Mouse (Mus musculus) kidney, adult 11 months (tissue): ENCODE data around the gene 4930451I11Rik.

Experiments
- DNase-seq: peaks from one replicate; pipeline ENCODE4 v3.0.0; 2022

Gene 4930451I11Rik

GRCm38 (mm10) chr7:126831539-126831938 is at the start of gene 4930451I11Rik:
Gene 4930451I11Rik (minus strand): TSS chr7:126831639.
- no peak for DNase-seq

DNA sequence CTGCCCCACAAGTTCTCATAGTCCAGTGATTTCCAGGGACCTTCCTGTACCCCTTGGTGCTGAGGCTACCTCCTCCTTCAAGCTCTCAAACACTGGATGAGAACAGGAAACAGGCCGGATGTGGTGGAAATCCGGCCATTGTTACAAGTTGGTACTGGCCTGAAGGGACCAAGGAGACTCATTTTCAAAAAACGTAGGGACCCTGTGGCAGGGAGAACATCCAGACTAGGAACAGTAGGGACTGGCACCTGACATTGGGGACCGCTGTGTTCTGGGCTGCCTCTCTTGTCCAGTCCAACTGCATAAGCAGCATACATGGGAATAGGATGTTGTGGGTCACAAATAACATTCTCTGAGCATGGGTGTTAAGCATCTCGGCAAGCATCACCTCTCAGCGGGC is 49.6 kb upstream of the 4930451I11Rik start:
- peak; percentile 67 for DNase-seq

DNA sequence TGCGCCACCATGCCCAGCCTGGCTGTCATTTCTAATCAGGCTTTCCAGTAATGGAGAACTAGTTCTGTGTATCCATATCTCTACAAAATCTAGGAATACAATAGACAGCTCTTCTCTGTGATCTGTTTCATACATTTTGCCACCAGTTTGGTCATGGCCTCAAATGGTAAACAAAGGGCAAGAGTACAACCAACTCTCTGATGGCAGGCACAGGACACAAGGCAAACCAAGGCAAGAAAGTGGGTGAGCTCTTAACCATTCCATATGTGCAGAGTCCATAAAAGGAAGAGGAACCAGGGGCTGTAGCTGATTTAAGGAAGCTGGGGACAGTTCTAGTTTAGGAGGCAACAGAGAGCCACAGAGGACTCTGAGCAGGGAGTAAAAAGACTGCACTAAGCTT is 45.8 kb upstream of the 4930451I11Rik start:
- DNase-seq = no peak

DNA sequence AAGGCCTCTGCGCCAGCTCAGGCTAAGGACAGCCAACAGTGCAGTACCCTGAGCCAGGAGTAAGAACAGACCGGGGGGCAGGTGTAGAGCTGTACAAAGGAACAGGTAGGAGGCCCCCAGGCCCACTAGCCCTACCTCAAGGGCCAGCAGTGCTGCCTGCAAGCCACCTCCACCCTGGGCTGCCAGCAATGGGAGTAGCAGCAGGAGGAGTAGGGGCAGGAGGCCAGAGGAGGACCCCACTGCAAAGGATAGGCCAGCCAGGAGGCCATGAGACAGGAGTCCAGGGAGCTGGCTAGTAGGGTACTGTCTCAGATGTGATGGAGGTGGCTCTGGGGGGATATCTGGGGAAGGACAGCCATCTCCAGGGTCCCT is 39.1 kb upstream of the 4930451I11Rik start:
- no peak for DNase-seq

- DNase-seq = no peak
Observed at GRCm38 (mm10) chr7:126869780-126870519, 38.5 kb upstream of the 4930451I11Rik start.

GRCm38 (mm10) chr7:126868003-126868402 is 36.6 kb upstream of the 4930451I11Rik start:
- DNase-seq = no peak

DNA sequence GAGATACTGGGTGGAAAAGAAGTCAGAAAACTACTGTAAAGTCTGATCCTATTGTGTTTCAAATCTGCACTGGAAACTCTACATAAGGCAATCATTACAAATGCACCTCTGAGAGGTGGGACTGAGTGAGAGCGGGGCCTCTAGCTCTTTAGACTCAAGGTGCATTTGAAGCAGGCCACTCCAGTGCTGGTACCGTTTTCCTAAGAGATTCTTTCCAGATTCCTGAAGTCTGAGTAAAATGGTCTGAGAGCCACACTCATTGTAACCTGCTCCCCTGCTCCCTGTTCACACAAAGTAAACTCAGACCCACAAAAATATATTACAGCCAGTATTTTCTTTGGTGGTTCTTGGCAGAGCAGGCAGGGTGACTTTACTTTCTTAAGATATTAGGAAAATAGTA is 36.1 kb upstream of the 4930451I11Rik start:
- DNase-seq = no peak

DNA sequence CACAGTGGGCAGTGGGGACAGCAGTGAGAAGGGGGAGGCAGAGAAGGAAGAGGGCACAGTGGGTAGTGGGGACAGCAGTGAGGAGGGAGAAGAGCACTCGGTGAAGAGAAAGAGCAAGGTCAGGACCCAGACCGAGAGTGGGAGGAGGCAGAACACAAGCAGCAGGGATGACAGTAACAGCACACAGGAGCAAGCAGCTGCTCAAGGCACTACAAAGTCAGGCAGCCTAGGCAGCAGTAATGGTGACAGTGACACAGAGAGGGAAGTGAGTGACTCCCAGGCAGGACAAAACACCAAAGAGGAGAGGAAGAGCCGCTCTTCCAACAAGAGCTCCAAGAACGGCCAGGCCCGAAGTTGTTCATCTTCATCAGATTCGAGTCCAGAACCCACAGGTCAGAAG is 32.4 kb upstream of the 4930451I11Rik start:
- DNase-seq = no peak

DNA sequence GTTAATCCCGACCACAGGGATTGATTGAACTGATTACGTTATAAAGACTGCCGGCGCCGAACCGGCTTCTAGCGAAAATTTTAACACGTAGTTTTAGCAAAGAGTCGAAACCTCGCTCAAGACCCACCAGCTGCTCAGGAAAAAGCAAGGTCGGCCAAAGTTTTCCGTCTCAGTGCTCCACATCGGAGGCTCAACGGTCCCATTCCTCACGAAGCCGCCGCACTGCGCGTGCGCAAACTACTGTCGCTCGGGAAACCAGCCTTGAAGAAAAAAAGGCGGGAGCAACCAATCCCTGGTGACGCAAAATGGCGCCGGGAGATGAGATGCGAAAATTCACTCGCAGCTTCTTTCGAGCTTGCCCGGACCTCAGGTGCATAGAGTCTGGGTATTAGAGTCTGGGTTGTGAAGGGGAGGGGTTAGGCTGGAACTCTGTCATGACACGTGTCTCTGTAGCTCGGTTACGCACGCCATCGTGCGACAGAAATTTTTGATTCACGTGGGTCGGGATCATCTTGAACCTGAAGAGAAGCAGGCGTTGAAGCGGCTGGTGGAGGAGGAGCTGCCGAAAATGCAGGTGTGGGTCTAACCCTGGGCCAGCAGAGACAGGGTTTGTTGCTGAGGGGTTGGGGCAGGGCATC is 30.8 kb upstream of the 4930451I11Rik start, which contains the start of gene Ino80e:
Gene Ino80e (minus strand): TSS at position 231 of the 638 bp plus-strand sequence.
- peak; percentile 93 for DNase-seq

DNA sequence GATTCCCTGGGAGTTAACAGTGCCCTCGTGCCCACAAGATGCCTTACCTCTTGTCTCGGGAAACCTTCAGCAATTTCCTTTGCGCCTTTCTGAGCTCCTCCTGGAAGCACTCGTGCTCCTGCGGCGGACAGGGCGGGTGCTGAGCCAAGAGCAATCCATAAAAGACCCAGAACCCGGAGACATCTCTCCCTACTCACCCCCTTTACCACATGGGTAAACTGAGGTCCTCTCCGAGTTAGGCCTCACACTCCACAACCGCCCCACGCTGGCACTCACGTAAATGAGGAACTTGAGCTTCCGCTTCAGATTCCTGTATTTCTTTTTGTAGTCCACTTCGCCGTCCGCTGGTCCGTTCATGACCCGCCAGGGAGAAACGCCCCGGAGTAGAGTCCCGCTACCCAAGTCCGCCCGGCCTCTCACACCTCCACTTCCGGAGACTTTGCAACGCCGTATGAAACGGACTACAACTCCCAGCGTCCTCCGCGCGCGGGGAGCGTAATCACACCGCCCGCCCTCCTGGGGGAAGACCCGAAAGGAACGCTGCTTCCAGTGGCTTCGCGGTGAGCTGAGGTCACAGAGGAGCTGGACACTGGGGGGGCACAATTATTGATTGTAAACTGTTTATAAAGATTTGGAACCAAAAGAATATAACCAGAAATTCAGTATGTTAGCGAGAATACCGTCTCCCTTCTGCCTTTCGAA is 30.1 kb upstream of the 4930451I11Rik start, which contains the start of gene Hirip3:
Gene Hirip3 (plus strand): TSS at position 544 of the 702 bp plus-strand sequence.
- peak; percentile 94 for DNase-seq

DNA sequence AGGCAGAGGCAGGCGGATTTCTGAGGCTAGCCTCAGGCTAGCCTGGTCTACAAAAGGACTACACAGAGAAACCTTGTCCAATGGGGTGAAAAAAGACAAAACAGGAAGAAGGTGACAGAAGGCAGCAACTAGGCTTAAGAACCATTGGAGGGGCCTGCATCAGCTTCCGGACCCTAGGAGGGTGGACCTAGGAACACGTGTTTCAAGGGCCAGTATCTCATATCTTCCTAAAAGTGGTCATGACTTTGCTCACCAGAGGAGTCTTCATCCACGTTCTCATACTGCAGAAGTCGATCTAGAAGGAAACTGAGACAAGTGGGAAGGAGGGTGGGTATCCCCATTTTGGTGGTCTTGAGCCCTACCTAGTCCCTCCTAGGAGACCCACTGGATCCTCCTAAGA is 29.5 kb upstream of the 4930451I11Rik start:
- no peak for DNase-seq

GRCm38 (mm10) chr7:126856741-126857420 is 25.4 kb upstream of the 4930451I11Rik start:
- DNase-seq = no peak

GRCm38 (mm10) chr7:126855641-126856040 is 24.2 kb upstream of the 4930451I11Rik start:
- DNase-seq = no peak

- peak; percentile 87 for DNase-seq
Observed at GRCm38 (mm10) chr7:126853454-126853853, 22.0 kb upstream of the 4930451I11Rik start.

GRCm38 (mm10) chr7:126851192-126851591 is 19.8 kb upstream of the 4930451I11Rik start:
- no peak for DNase-seq

DNA sequence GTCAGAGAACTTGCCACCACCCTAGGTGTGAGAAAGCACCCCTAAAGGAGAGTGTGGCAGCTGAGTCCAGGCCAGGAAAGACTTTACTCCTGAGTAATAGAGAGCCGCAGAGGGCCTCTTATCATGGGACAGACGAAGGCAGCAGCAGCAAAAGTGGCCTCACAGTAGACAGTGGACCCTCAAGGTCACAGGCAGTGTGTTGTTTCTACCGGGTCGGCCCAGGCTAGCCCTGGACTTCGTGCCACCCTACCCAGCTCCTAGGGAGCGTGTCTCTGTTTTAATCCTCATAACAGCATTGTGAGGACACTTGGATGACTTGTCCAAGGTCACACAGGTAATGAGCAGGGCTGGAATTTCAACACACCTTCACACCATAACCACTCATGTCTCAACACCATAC is 18.7 kb upstream of the 4930451I11Rik start:
- DNase-seq = no peak

GRCm38 (mm10) chr7:126848794-126849193 is 17.4 kb upstream of the 4930451I11Rik start:
- DNase-seq = no peak

GRCm38 (mm10) chr7:126847421-126848398 is 16.3 kb upstream of the 4930451I11Rik start:
- no peak for DNase-seq

GRCm38 (mm10) chr7:126847116-126847420 is 15.6 kb upstream of the 4930451I11Rik start, which contains the start of gene Doc2a:
Gene Doc2a (plus strand): TSS chr7:126847416.
- no peak for DNase-seq

GRCm38 (mm10) chr7:126845516-126845915 is 14.1 kb upstream of the 4930451I11Rik start:
- no peak for DNase-seq

DNA sequence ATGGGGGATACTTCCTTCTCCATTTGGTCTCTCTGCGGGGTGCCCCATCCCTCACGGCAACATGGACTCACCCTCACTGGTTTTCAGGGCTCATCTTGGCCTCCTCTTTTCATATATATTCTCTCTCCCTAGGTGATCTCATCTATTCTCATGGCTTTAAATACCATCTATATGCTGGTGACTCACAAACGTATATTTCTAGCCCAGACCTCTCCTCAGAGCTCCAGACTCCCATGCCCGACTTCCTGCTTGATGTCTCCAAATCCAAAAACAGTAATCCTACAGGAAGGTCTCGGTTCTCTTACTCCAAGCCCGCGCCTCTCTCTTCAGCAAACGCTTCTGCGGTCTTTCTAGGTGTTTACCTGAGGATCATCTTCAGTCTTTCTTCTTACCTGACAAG is 11.8 kb upstream of the 4930451I11Rik start:
- DNase-seq = no peak

DNA sequence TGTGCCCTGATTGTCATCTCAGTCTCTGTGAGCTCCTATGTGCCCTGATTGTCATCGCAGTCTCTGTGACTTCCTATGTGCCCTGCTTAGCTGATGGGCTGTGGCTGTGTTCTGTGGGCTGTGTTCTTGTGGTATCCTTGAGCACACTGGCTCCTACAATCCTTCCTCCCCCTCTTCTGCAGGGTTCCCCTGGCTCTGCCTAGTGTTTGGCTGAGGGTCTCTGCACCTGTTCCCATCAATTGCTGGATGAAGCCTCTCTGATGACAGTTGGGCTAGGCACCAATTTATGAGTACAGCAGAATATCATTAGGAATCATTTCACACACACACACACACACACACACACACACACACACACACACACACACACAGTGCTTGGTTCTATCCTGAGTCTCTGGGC is 1.9 kb upstream of the 4930451I11Rik start:
- DNase-seq = no peak
